Mouse (Mus musculus) left cerebral cortex, postnatal 4 days (tissue): ENCODE measurements around the gene Gm28576. TPM values are rescaled to one million over a fixed set of nuclear protein-coding genes. Genes with fewer than 3 reads are reported as not detected.
"Not testable (repeated sequence)": the region's sequence is repeated elsewhere in the genome, so short reads cannot be mapped to it uniquely, and the experiment has no call there.

Experiments used
- DNase-seq: peaks from one replicate; pipeline ENCODE4 v3.0.0-alpha.2; 2022
- intact Hi-C: fragments of 180-260 bp; cut with DNase I; formaldehyde crosslinking; loops from one replicate; pipeline ENCODE4 v1.15.1; 2025
- total RNA-seq, 2 experiments: library from RNA; stranded (reverse); gene quantifications; 2 replicates each; pipeline ENCODE4 v1.2.3; 2021

The Gm28576 gene
- not detected for total RNA-seq

DNA sequence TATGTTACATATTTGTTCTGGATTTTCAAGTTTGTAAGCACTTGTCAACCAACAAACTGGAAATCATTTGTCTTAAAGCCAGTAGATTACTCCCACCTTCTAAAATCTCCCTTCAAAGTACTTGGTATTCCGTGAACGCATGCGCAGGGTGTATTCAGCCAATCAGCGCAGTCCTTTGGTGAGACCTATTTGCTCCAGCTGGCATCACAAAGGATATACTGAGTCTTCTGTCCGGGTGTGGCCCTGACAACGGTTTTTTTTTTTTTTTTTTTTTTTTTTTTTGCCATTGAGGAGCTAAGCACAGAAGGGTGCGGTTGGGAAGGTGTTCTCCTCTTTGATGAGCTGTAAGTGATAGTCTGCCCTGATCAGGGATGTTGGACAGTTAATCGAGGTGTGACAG lies at the start of gene Gm28576:
TSS of gene Gm28576 (plus strand) at position 301 of the 400 bp plus-strand sequence.
- intact Hi-C loops, DNase-seq: not testable (repeated sequence)

Other genes with a start within 250 kb of the Gm28576 start
- gene Gm20826, start 84.5 kb upstream of the Gm28576 start, total RNA-seq = not detected